Mouse (Mus musculus) brain, embryonic 14.5 days (tissue): ENCODE data around the gene Gdap1l1.

ENCODE experiments used
- CTCF ChIP-seq: fragments of 200-500 bp; IDR thresholded peaks from 2 replicates; pipeline ENCODE4 v1.5.1; 2012; ENCODE audit warnings: inconsistent platforms, mild to moderate bottlenecking, moderate library complexity, borderline replicate concordance; ENCODE audit not compliant: insufficient read depth, insufficient read length; ENCODE audit errors: extremely low read depth
- POLR2A ChIP-seq: fragments of 200-500 bp; IDR thresholded peaks from 2 replicates; pipeline ENCODE4 v1.6.1; 2012; ENCODE audit warnings: mild to moderate bottlenecking, inconsistent platforms, borderline replicate concordance; ENCODE audit not compliant: poor library complexity, insufficient read depth, insufficient read length, severe bottlenecking; ENCODE audit errors: extremely low read depth

DNA sequence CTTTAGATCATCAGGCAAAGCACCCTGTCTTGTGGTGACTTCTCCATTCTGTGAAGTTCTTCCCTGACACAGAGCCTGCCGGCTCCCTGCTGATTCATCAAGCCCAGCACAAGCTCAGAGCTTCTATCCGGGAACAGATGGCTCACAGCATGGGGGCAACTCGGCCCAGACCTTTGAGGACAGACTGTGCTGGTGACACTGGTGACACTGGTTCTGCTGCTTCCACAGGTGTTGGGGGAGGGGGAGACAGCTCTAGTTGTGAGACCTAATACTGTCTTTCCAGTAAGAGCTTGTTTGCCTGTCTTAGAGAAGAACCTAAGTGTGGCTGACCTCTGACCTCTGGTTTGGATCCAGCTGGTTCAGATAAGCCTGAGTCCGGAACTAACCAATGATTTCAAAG lies 4.3 kb upstream of the Gdap1l1 start:
- TF ChIP-seq CTCF (no peak), POLR2A (no peak)
